Mouse (Mus musculus) C2C12 (cell line): ENCODE data around the gene Asb15. TPM values are rescaled to one million over a fixed set of nuclear protein-coding genes. Genes with fewer than 3 reads are reported as not detected.

Experiments used
- H3K27me3 ChIP-seq: one replicate; pipeline ENCODE4 v1.6.1; 2011; ENCODE audit not compliant: control insufficient read depth, insufficient read depth, insufficient read length
- H3K36me3 ChIP-seq: one replicate; pipeline ENCODE4 v1.6.1; 2011; ENCODE audit not compliant: control insufficient read depth, insufficient read depth
- H3K4me3 ChIP-seq: one replicate; pipeline ENCODE4 v1.5.1; 2011; ENCODE audit warnings: mild to moderate bottlenecking, control low read depth; ENCODE audit not compliant: poor library complexity, insufficient read depth, severe bottlenecking
- H3K79me2 ChIP-seq: one replicate; pipeline ENCODE4 v1.6.1; 2011; ENCODE audit not compliant: control insufficient read depth, insufficient read depth
- H3K79me3 ChIP-seq: one replicate; pipeline ENCODE4 v1.6.1; 2011; ENCODE audit warnings: low read depth, control low read depth
- H3ac ChIP-seq: one replicate; pipeline ENCODE3; 2011; ENCODE audit warnings: low read depth; ENCODE audit not compliant: control insufficient read depth, insufficient read length
- CEBPB ChIP-seq: IDR thresholded peaks from one replicate; pipeline ENCODE4 v1.6.1; 2011; ENCODE audit warnings: low read depth, mild to moderate bottlenecking, control low read depth, moderate library complexity
- CTCF ChIP-seq: IDR thresholded peaks from one replicate; pipeline ENCODE4 v1.5.1; 2011; ENCODE audit not compliant: control insufficient read depth, insufficient read depth, insufficient read length
- FOSL1 ChIP-seq: IDR thresholded peaks from one replicate; pipeline ENCODE4 v1.8.0; 2011; ENCODE audit warnings: mild to moderate bottlenecking, low read length; ENCODE audit not compliant: poor library complexity, insufficient read depth, severe bottlenecking
- MAX ChIP-seq: IDR thresholded peaks from one replicate; pipeline ENCODE4 v1.6.1; 2011; ENCODE audit warnings: mild to moderate bottlenecking, control low read depth
- MYOD1 ChIP-seq: IDR thresholded peaks from one replicate; pipeline ENCODE4 v1.6.1; 2011; ENCODE audit warnings: low read depth; ENCODE audit not compliant: control insufficient read depth, insufficient read length
- MYOG ChIP-seq: IDR thresholded peaks from one replicate; pipeline ENCODE4 v1.6.1; 2011; ENCODE audit not compliant: control insufficient read depth, insufficient read length; ENCODE audit errors: extremely low read depth
- USF1 ChIP-seq: IDR thresholded peaks from one replicate; pipeline ENCODE4 v1.6.1; 2011; ENCODE audit warnings: low read depth, mild to moderate bottlenecking, control low read depth, moderate library complexity
- polyA plus RNA-seq: library from polyadenylated mRNA; unstranded; fragments of >200 nt; fragmentation: generic; extraction: Trizol; gene quantifications from one replicate; pipeline ENCODE4 v1.2.1, GENCODE M21; 2012; ENCODE audit warnings: missing spikeins

Gene Asb15
- polyA plus RNA-seq, 1 experiment, result not detected

GRCm38 (mm10) chr6:24570278-24570677 is 42.3 kb downstream of the Asb15 start:
- no peak for TF ChIP-seq MAX
- TF ChIP-seq CEBPB, result no peak
- Histone ChIP-seq H3K79me3 (no peaks in the 10 kb centered on the region), H3K79me2 (no peaks in the 10 kb centered on the region), H3K36me3 (no peaks in the 10 kb centered on the region), H3K4me3 (no peak overlapping the region), H3ac (no peak overlapping the region), H3K27me3 (no peaks in the 10 kb centered on the region)

GRCm38 (mm10) chr6:24571126-24571525 is 43.2 kb downstream of the Asb15 start:
- Histone ChIP-seq H3K4me3 (no peak overlapping the region), H3K79me3 (no peaks in the 10 kb centered on the region), H3K79me2 (no peaks in the 10 kb centered on the region), H3K27me3 (no peaks in the 10 kb centered on the region), H3K36me3 (no peaks in the 10 kb centered on the region), H3ac (no peak overlapping the region)
- TF ChIP-seq CEBPB (no peak), MYOD1 (no peak), USF1 (no peak), FOSL1 (no peak)

GRCm38 (mm10) chr6:24572431-24572830 is 44.5 kb downstream of the Asb15 start:
- Histone ChIP-seq H3K27me3 (no peaks in the 10 kb centered on the region), H3ac (no peak overlapping the region), H3K79me3 (no peaks in the 10 kb centered on the region), H3K79me2 (no peaks in the 10 kb centered on the region), H3K4me3 (no peak overlapping the region), H3K36me3 (no peaks in the 10 kb centered on the region)
- no peak for TF ChIP-seq USF1

- H3K36me3 ChIP-seq, result no peaks in the 10 kb centered on the region
- no peaks in the 10 kb centered on the region for H3K27me3 ChIP-seq
- H3K4me3 ChIP-seq, result no peak overlapping the region
- no peaks in the 10 kb centered on the region for H3K79me3 ChIP-seq
- H3ac ChIP-seq, result no peak overlapping the region
- H3K79me2 ChIP-seq, result no peaks in the 10 kb centered on the region
- TF ChIP-seq USF1, result no peak
- no peak for TF ChIP-seq CTCF
- TF ChIP-seq MAX, result no peak
- no peak for TF ChIP-seq MYOD1
- TF ChIP-seq MYOG, result no peak
- no peak for TF ChIP-seq CEBPB
Measured at GRCm38 (mm10) chr6:24573319-24573718, 45.4 kb downstream of the Asb15 start.

GRCm38 (mm10) chr6:24583456-24583855 is 55.5 kb downstream of the Asb15 start:
- Histone ChIP-seq H3K79me3 (no peaks in the 10 kb centered on the region), H3K4me3 (no peak overlapping the region), H3K79me2 (no peaks in the 10 kb centered on the region), H3K36me3 (no peaks in the 10 kb centered on the region), H3ac (no peak overlapping the region), H3K27me3 (no peaks in the 10 kb centered on the region)
- no peak for TF ChIP-seq CTCF
- TF ChIP-seq MYOG, result no peak
- no peak for TF ChIP-seq MYOD1
- TF ChIP-seq CEBPB, result no peak
- TF ChIP-seq FOSL1, result no peak

- H3K79me2 ChIP-seq, result no peaks in the 10 kb centered on the region
- H3K4me3 ChIP-seq, result no peak overlapping the region
- no peaks in the 10 kb centered on the region for H3K27me3 ChIP-seq
- no peaks in the 10 kb centered on the region for H3K36me3 ChIP-seq
- no peak for TF ChIP-seq MYOD1
- no peak overlapping the region for H3ac ChIP-seq
- H3K79me3 ChIP-seq, result no peaks in the 10 kb centered on the region
Measured at GRCm38 (mm10) chr6:24585431-24586310, 57.7 kb downstream of the Asb15 start.

GRCm38 (mm10) chr6:24586885-24587284 is 58.9 kb downstream of the Asb15 start:
- H3K36me3 ChIP-seq, result no peaks in the 10 kb centered on the region
- no peak overlapping the region for H3ac ChIP-seq
- no peaks in the 10 kb centered on the region for H3K27me3 ChIP-seq
- no peaks in the 10 kb centered on the region for H3K79me2 ChIP-seq
- TF ChIP-seq MYOG (no peak), USF1 (no peak), CEBPB (no peak), FOSL1 (no peak), MAX (no peak), CTCF (no peak), MYOD1 (no peak)
- no peaks in the 10 kb centered on the region for H3K79me3 ChIP-seq
- H3K4me3 ChIP-seq, result no peak overlapping the region
